Mouse (Mus musculus): ENCODE measurements at regions not wholly inside any gene's neighbourhood (a gene's known extent, or its start where the extent isn't known, plus 50 kb on each side); places are given as distances from the start of the nearest gene placed in this dataset.

DNA sequence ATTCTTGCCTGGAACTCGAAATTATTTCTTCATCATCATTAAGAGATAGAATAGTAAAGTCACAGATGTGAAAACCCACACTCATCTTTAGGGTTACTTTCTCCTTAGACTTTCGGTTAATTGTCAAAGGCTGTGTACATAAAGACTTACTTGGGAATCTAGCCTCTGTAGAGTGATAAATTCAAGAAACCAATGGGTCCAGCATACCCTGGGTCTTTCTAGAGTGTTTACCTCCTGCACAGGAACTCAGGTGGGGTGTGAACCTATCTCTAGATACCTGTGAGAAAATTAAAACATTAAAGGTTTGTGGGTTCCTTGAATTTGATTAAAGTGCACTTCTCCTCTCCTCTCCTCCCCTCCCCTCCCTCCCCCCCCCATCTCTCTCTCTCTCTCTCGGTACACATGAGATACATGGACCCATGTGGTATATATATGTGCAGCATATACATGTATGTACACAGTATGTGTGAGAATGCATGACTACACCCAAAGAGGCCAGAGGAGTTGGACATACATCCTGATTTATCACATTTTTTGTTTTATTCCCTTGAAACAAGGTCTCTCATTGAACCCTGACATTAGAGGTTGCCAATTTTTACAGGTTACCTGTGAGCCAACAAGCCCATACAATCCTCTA, 122.8 kb upstream of the Cypt12 start:
- no peak overlapping the region for H3K4me3 ChIP-seq (ENCODE audit: insufficient read depth, low read length)
- H3K27ac ChIP-seq (ENCODE audit: insufficient read depth, low read depth, low read length), result no peak overlapping the region
- no peaks in the 10 kb centered on the region for H3K4me1 ChIP-seq (ENCODE audit: control insufficient read depth, insufficient read depth, low read length)
- TF ChIP-seq CTCF (IDR thresholded peaks at IDR 0.05; ENCODE audit: low read depth, low read length) (no peak), POLR2A (IDR thresholded peaks at IDR 0.05; ENCODE audit: borderline replicate concordance, low read depth, low read length) (no peak)

DNA sequence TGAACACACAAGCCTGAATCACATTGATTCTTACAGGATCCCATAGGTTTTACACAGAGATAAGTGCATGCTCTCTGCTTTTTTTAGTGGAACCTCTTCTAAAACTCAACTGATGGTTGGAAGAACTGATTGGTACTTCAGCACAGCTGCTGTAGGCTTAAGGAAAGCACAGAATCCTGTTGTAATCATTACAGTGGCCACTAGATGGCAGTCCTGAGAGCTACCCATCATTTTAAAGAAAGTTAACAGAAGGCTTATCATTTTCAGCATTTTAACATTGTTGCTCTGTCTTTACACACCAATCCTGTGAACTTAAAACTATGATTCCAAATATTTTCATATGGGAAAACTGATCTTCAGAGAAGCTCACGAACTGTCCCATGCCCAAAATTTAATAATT, 113.5 kb upstream of the Cypt12 start:
- TF ChIP-seq POLR2A (IDR thresholded peaks at IDR 0.05; ENCODE audit: borderline replicate concordance, low read depth, low read length) (no peak), CTCF (IDR thresholded peaks at IDR 0.05; ENCODE audit: low read depth, low read length) (no peak)
- H3K4me1 ChIP-seq (ENCODE audit: control insufficient read depth, insufficient read depth, low read length), result no peaks in the 10 kb centered on the region
- no peak overlapping the region for H3K27ac ChIP-seq (ENCODE audit: insufficient read depth, low read depth, low read length)
- no peak overlapping the region for H3K4me3 ChIP-seq (ENCODE audit: insufficient read depth, low read length)

DNA sequence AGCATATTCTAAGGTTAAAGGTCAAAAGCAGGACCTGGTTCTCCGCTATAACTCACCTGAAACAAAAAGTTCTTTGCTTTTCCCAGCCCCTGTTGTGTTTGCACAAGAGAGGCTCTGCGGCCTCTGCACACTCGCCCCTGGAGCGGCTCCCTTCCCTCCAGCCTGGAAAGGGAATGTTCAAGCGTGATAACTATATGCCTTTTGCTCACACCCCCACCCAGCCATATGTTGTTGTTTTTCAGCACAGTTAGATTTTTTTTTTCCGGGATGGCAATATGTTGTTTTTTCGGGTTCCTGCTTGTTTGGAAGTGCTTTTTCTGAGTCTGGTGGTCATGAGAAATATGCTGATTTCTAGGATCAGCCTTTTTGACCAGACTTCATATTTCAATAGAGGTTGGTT, 100.6 kb upstream of the Cypt12 start:
- H3K4me3 ChIP-seq (ENCODE audit: insufficient read depth, low read length), result no peak overlapping the region
- H3K4me1 ChIP-seq (ENCODE audit: control insufficient read depth, insufficient read depth, low read length), result no peaks in the 10 kb centered on the region
- H3K27ac ChIP-seq (ENCODE audit: insufficient read depth, low read depth, low read length), result no peak overlapping the region
- TF ChIP-seq POLR2A (IDR thresholded peaks at IDR 0.05; ENCODE audit: borderline replicate concordance, low read depth, low read length), result no peak
- no peak for TF ChIP-seq CTCF (IDR thresholded peaks at IDR 0.05; ENCODE audit: low read depth, low read length)

DNA sequence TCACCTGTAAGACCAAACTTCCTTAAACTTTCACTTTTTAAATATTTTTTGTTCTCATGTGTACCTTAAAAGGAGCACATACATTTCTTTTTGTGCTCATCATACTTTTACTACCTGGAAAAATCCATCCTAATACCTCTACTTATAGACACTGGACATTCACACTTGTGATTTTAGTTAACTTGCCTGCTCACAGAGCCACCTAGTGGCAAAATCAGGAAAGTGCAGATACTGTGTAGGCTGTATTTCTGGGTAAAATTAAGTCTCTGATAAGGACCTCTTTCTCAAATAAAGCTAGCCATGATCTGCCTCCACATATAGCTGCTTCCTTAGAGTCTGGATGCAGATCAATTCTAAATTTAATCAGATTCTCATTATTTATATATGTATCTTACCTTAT, 100.0 kb upstream of the Cypt12 start:
- no peak overlapping the region for H3K27ac ChIP-seq (ENCODE audit: insufficient read depth, low read depth, low read length)
- H3K4me1 ChIP-seq (ENCODE audit: control insufficient read depth, insufficient read depth, low read length), result no peaks in the 10 kb centered on the region
- TF ChIP-seq CTCF (IDR thresholded peaks at IDR 0.05; ENCODE audit: low read depth, low read length), result no peak
- no peak overlapping the region for H3K4me3 ChIP-seq (ENCODE audit: insufficient read depth, low read length)

DNA sequence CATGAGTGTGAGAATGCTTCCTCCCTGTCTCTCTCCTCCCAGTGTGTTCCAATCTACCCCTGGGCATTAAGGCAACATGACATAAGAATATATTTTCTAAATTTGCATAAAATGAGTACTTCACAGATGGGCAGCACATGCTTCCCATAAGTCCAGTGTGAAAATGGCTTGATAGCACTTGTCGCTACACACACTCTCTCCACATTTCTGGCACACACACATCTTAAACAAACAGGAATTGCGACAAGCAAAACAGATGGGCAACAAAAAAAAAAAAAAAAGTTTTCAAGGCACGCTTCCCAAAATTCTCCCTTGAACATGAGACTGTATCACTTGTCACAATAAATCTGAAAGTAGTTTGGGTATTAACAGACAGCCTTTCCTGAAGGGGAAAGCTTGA, 85.8 kb upstream of the Cypt12 start:
- H3K4me3 ChIP-seq (ENCODE audit: insufficient read depth, low read length), result no peak overlapping the region
- H3K27ac ChIP-seq (ENCODE audit: insufficient read depth, low read depth, low read length), result no peak overlapping the region
- H3K4me1 ChIP-seq (ENCODE audit: control insufficient read depth, insufficient read depth, low read length), result no peaks in the 10 kb centered on the region
- TF ChIP-seq CTCF (IDR thresholded peaks at IDR 0.05; ENCODE audit: low read depth, low read length) (no peak), POLR2A (IDR thresholded peaks at IDR 0.05; ENCODE audit: borderline replicate concordance, low read depth, low read length) (no peak)

DNA sequence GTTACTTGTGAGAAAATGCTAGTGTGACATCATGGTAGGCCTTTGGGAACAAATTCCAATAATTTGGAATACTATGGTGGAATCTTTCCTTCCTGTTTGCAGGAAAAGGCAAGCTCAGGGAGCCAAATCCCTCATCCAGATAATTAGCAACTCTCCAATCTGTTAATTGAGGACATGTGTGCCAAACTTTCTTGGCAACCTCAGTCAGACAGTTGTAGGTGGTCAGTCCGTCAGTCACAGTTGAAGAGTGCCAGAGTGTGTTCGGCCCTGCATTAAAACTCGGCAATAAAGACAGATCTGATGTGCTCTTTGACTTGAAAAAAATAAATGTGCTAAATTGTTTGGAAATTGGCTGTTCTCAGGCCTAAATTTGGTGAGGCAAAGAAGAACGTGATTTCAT, 83.1 kb upstream of the Cypt12 start:
- TF ChIP-seq POLR2A (IDR thresholded peaks at IDR 0.05; ENCODE audit: borderline replicate concordance, low read depth, low read length), result no peak
- TF ChIP-seq CTCF (IDR thresholded peaks at IDR 0.05; ENCODE audit: low read depth, low read length), result no peak
- Histone ChIP-seq H3K27ac (ENCODE audit: insufficient read depth, low read depth, low read length) (no peak overlapping the region), H3K4me1 (ENCODE audit: control insufficient read depth, insufficient read depth, low read length) (no peaks in the 10 kb centered on the region), H3K4me3 (ENCODE audit: insufficient read depth, low read length) (no peak overlapping the region)

DNA sequence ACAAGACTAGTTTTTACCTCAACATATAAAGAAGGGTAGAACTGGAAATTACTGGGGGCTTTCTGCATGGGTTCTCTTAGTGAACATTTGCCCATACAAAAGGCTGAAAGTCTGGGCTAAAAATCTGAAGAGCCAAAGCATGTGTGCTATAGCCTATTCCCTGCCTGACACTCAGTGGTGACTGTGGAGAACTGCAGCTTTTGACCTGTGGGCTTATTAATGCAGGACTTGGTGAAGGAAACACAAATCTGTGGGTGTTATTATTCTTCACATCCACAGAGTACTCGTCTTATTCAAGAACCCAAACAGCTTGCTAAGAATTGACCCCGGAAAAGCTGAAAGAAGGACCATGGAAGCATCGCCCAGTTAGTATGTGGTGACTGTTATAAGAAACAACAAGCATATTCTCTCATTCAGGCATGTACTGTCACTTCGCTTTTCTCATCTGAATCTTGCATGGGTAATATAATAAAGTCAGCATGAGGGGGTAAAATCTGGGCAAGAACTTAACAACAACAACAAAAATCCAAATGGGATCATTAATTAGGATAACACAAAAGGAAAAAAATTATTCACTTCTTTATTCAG, 77.2 kb upstream of the Cypt12 start:
- Histone ChIP-seq H3K4me1 (ENCODE audit: control insufficient read depth, insufficient read depth, low read length) (no peaks in the 10 kb centered on the region), H3K27ac (ENCODE audit: insufficient read depth, low read depth, low read length) (no peak overlapping the region), H3K4me3 (ENCODE audit: insufficient read depth, low read length) (no peak overlapping the region)
- TF ChIP-seq CTCF (IDR thresholded peaks at IDR 0.05; ENCODE audit: low read depth, low read length), result no peak
- no peak for TF ChIP-seq POLR2A (IDR thresholded peaks at IDR 0.05; ENCODE audit: borderline replicate concordance, low read depth, low read length)

DNA sequence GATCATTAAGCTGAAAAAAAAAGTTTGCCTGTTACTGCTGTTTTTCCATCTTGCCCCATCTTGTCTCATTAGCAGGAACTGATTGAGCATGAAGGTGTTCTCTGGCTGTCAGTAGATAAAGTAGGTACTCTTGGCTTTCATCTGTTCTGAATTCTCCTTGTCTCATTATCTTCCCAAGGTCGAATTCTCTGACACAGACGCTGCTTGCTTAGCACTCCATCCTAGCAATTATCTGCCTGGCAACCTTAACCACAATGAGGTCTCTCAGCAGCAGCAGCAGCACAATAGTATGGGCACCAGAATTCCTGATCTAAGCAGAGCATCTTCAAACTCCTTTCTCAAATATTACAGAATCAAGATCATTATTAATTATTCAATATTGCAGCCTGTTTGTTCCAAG, 52.3 kb upstream of the Cypt12 start:
- TF ChIP-seq CTCF (IDR thresholded peaks at IDR 0.05; ENCODE audit: low read depth, low read length) (no peak), POLR2A (IDR thresholded peaks at IDR 0.05; ENCODE audit: borderline replicate concordance, low read depth, low read length) (no peak)
- Histone ChIP-seq H3K27ac (ENCODE audit: insufficient read depth, low read depth, low read length) (no peak overlapping the region), H3K4me3 (ENCODE audit: insufficient read depth, low read length) (no peak overlapping the region), H3K4me1 (ENCODE audit: control insufficient read depth, insufficient read depth, low read length) (no peaks in the 10 kb centered on the region)

DNA sequence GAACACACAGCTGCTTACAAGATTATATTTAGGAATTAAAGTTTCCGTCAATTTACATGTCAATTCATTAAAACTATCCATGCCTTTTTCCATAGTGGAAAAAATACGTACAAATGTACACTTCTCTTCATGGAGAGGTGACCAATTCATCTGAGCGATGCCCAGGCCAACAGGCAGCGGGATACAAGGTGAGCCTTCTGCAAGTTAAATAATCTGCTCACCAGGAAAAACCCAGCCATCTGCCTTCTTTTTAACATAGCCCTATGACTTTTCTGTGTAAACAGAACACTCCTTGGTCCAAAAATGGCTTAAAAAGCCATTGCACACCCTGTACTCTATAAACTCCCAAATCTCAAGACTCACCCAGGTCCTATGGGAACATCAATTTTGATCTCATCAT, 51.5 kb upstream of the Cypt12 start:
- Histone ChIP-seq H3K4me1 (ENCODE audit: control insufficient read depth, insufficient read depth, low read length) (no peaks in the 10 kb centered on the region), H3K27ac (ENCODE audit: insufficient read depth, low read depth, low read length) (no peak overlapping the region), H3K4me3 (ENCODE audit: insufficient read depth, low read length) (no peak overlapping the region)
- TF ChIP-seq POLR2A (IDR thresholded peaks at IDR 0.05; ENCODE audit: borderline replicate concordance, low read depth, low read length) (no peak), CTCF (IDR thresholded peaks at IDR 0.05; ENCODE audit: low read depth, low read length) (no peak)
